Mouse (Mus musculus): ENCODE measurements at regions not wholly inside any gene's neighbourhood (a gene's known extent, or its start where the extent isn't known, plus 50 kb on each side); places are given as distances from the start of the nearest gene placed in this dataset.

DNA sequence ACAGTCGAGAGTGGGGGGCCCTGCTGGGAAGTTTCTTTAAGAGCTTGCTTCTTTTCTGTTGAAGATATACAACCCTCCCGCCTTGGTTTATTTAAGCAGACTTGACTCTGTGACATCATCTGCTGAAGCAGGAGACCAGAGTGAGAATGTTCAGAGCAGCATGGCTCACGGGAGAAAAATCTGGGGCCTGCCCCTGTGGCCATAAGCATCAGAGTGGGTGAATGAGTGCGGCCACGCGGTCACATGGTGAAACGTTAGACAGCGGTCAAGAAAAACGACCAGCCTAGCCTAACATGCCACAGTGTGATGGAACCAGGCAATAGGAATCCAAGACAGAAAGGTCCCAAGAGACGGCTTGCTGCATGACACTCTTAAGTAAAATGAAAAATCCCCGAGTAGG, 95.2 kb upstream of the 1600014C23Rik start:
- TF ChIP-seq GATA1 (IDR thresholded peaks at IDR 0.05; ENCODE audit: borderline replicate concordance, low read length) (no peak), FLI1 (IDR thresholded peaks at IDR 0.05; ENCODE audit: low read length) (no peak)
